Mouse (Mus musculus): ENCODE data around the gene Sox1.

Sox1 gene

DNA sequence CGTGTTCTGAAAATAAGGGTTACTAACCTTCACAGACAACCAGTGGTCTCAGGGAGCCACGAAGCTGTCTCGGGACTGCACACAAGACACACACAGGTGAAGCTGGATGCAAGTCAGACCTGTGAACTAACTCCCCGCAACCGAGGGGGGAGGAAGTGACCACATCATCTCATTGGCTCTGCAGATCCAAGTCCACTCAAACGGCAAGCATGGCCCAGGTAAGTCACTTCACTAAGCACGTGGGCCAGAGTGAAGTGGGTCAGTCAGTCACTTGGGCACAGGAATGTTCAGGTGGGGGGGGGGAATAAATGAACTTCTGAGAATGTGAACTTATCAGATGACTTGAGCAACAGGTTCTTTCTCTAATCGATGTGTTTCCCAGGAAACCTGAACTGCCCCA is 30.8 kb downstream of the Sox1 start:
- DNase-seq (ENCODE audit: low spot score), result no peak

- DNase-seq (ENCODE audit: low spot score), result no peak
Observed at GRCm38 (mm10) chr8:12427346-12427745, 32.3 kb downstream of the Sox1 start.

GRCm38 (mm10) chr8:12427886-12428799 is 33.0 kb downstream of the Sox1 start:
- DNase-seq (ENCODE audit: low spot score), result no peak

DNA sequence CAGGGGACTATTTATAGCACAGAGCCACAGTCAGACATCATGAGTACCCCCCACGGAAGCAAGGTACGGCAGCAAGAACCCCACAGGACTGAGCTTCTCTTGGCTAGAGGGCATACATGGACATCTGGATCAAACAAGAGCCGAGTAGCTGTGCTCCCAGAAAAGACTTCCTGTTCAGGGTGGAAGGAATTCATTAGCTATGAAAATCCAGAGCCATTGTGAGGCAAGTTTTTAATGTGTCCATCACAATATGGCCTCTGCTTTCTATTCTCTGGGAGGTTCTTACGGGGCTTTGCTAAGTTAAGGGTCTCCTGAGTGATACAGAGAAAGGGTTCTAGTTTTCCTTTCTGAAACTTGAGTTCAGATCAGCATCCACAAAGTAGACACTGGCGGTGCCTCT is 33.8 kb downstream of the Sox1 start:
- DNase-seq (ENCODE audit: low spot score), result no peak

DNA sequence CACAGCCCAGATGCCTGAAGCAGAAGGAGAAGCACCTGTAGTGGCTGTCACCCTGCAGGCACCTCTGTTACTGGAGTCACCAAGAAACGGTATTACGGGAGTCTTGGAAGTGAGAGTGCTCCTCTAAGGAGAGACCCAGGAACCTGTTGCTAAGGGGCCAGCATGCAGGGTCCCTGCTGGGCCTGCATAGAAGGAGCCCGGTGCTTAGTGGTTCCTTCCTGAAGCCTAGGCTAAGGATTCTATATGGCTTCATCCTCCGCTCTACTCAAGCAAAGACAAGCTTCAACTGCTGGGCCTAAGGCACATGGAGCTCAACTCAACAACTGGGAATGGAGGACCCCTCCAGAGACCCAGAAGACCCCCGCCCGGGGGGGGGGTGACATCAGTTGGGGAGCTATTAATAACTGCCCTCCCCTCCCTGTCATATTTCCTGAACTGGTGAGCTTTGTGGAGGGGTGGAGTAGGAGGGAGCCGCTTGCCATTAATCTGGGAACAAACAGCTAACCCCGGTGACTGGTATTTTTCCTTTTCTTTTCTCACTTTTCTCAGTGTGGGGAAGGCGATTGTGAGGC is 34.6 kb downstream of the Sox1 start:
- no peak for DNase-seq (ENCODE audit: low spot score)

DNA sequence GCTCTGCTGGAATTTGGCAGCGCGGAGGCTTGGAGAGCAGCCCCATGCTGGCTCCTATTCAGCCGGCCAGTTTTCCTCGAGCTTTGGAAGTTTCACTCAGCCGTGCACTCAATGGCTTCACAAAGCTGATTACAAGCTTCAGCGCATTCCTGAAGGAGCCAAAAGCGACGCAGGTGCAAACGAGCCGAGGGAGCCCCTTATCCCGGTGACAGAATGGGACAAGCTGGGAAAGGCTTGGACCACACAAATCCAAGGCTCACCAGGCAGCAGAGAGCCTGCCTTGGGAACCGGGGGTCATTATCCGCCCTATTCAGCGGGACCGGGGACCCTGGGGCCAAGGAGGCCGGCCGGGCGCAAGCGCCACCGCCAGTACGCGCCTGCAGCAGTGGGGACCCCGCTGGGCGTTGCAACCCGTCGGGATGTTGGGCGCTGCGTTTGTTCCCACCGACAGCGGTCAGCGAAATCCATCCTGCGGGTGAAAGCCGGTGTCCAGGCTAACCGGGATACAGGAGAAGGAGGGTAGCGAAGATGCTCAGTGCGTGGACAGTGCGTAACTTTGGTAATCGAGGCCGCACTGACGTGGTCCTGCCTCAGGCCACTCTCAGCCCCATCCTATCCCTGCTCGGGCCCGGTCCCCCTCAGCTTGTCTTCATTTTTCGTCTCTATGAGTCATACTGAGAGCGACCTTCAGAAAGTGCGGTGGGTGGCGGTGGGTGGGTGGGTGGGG is 35.2 kb downstream of the Sox1 start:
- DNase-seq (ENCODE audit: low spot score), result no peak

- DNase-seq (ENCODE audit: low spot score), result no peak
Observed at GRCm38 (mm10) chr8:12430900-12431737, 36.0 kb downstream of the Sox1 start.

DNA sequence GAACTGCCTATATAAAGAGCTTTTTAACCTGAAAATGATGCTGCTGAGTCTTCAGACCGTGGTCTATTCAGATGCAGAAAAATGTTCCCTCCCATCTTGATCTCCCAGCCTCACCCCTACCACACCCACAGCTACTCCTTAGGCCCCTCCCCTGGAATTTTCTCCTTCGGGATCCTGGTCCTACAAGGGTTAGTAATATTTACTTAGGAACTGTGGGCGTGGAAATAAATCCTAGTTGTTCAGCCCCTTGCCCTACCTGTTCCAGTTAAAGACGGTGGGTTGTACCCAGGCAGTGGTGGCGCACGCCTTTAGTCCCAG is 36.6 kb downstream of the Sox1 start:
- no peak for DNase-seq (ENCODE audit: low spot score)

DNA sequence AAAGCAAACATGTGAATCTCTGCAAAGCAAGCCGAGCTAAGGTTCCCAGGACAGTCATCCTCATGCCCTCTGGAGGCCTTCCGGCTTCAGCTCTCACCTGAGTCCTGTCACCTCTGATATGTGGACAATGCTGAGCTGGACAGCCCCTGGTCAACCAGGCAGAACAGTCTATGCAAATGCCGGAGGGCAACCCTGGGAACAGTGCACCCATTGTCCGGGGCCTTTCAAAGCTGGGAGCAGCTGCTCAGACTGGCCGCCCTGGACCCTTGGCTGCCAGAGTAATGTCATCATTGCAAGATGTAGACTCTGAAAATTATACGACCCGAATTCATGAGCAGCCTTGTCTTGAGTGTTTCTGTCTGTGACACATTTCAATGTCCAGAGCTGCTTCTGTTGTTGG is 37.5 kb downstream of the Sox1 start:
- no peak for DNase-seq (ENCODE audit: low spot score)

GRCm38 (mm10) chr8:12434771-12435170 is 39.7 kb downstream of the Sox1 start:
- DNase-seq (ENCODE audit: low spot score), result no peak

GRCm38 (mm10) chr8:12438021-12438420 is 42.9 kb downstream of the Sox1 start:
- no peak for DNase-seq (ENCODE audit: low spot score)

GRCm38 (mm10) chr8:12439044-12439443 is 43.9 kb downstream of the Sox1 start:
- DNase-seq (ENCODE audit: low spot score), result no peak

- no peak for DNase-seq (ENCODE audit: low spot score)
Observed at GRCm38 (mm10) chr8:12439846-12440245, 44.8 kb downstream of the Sox1 start.

GRCm38 (mm10) chr8:12440997-12441396 is 45.9 kb downstream of the Sox1 start:
- DNase-seq (ENCODE audit: low spot score), result no peak

- no peak for DNase-seq (ENCODE audit: low spot score)
Observed at GRCm38 (mm10) chr8:12445258-12445657, 50.2 kb downstream of the Sox1 start.

- no peak for DNase-seq (ENCODE audit: low spot score)
Observed at GRCm38 (mm10) chr8:12445926-12446680, 51.0 kb downstream of the Sox1 start.
